Mouse (Mus musculus): Measurements from ENCODE around the gene Gas2. TPM values are rescaled to one million over a fixed set of nuclear protein-coding genes. Genes with fewer than 3 reads are reported as not detected.
A peak's percentile ranks its signal among the peaks of the same experiment; 100 is the strongest.

Gas2 gene
- polyA plus RNA-seq, 1 experiment from 2014 or later = 53.1 TPM

GRCm38 (mm10) chr7:52024050-52024626 is 162.3 kb downstream of the Gas2 start:
- Histone ChIP-seq H3K4me1 (no peaks in the 10 kb centered on the region), H3K9me3 (replicated peaks) (no peaks in the 10 kb centered on the region), H3K36me3 (no peaks in the 10 kb centered on the region), H3K9ac (no peak overlapping the region), H3K27ac (no peak overlapping the region), H3K4me3 (no peak overlapping the region), H3K4me2 (replicated peaks) (no peak overlapping the region), H3K27me3 (no peaks in the 10 kb centered on the region)
- WGBS = 93% methylated on average over 5 of the region's 5 CpGs
- no peak for ATAC-seq (ENCODE audit: low FRiP score)

DNA sequence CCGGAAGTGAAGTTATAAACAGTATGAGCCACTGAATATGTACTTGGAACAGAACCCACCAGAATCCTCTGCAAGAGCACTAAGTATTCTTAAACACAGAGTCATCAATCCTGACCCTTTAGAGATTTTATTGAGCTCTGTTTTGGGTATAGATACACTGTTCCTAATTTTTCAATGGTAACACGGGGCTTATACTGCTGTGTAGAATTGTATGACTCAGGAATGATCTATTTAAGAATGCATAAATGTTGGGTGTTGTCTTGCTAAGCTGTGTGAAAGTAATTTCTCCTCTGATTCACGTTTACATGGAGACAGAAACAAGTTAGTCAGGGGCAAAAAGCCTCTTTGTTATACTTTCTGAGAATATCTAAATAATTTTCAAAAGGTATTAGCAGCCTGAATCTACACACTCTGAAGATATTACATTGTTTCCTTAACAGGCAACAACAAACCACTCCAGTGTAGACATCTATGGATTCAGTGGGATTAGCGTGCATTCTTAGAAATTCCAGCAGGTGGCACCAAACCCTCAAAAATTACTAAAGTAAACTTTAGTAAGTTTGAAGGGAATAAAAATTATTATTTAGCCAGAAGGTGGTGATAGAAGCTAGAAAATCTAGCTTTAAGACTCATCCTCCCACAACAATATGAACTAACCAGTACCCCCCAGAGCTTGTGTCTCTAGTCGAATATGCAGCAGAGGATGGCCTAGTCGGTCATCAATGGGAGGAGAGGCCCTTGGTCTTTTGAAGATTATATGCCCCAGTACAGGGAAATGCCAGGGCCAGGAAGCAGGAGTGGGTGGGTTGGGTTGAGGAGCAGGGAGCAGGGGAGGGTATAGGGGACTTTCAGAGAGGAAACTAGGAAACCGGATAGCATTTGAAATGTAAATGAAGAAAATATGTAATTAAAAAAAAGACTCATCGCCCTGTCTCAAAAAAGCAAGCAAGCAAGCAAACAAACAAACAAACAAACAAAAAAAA is 176.1 kb downstream of the Gas2 start:
- no peaks in the 10 kb centered on the region for H3K36me3 ChIP-seq
- H3K27me3 ChIP-seq = no peaks in the 10 kb centered on the region
- H3K9me3 ChIP-seq (replicated peaks) = no peaks in the 10 kb centered on the region
- H3K9ac ChIP-seq = no peak overlapping the region
- H3K4me3 ChIP-seq = no peak overlapping the region
- H3K27ac ChIP-seq = no peak overlapping the region
- H3K4me2 ChIP-seq (replicated peaks) = no peak overlapping the region
- ATAC-seq (ENCODE audit: low FRiP score) = peak; percentile 50; the same call in 1 of the 2 replicates
- 50% methylated on average over 8 of the region's 8 CpGs for WGBS
- H3K4me1 ChIP-seq = no peaks in the 10 kb centered on the region

Other genes starting within 250 kb of the Gas2 start
- gene Slc17a6, start 240.0 kb upstream of the Gas2 start, polyA plus RNA-seq (2016; fragmentation: Nextera tagmentation; extraction: Ambion mirVana) = 41.6 and 48.1 TPM in 2 replicates
- 14.0 and 15.4 TPM in 2 replicates for gene Fancf, start 252 bp downstream of the Gas2 start, polyA plus RNA-seq (2016; fragmentation: Nextera tagmentation; extraction: Ambion mirVana)
- gene Svip, start 144.0 kb downstream of the Gas2 start, polyA plus RNA-seq (2016; fragmentation: Nextera tagmentation; extraction: Ambion mirVana) = 17.2 and 17.9 TPM in 2 replicates
- gene 1700015G11Rik, start 153.7 kb downstream of the Gas2 start, polyA plus RNA-seq (2016; fragmentation: Nextera tagmentation; extraction: Ambion mirVana) = not detected in 2 replicates

Measured in hindbrain, embryonic 12.5 days (tissue).